Mouse (Mus musculus): ENCODE data around the gene Nol11.
"Not testable (repeated sequence)": the region's sequence is repeated elsewhere in the genome, so short reads cannot be mapped to it uniquely, and the experiment has no call there.

The Nol11 gene

GRCm38 (mm10) chr11:107154431-107154830 is 34.8 kb downstream of the Nol11 start:
- no peak for DNase-seq

- no peak for DNase-seq
Observed at GRCm38 (mm10) chr11:107153645-107154044, 35.5 kb downstream of the Nol11 start.

- DNase-seq = no peak
Observed at GRCm38 (mm10) chr11:107151809-107152208, 37.4 kb downstream of the Nol11 start.

- not testable (repeated sequence) for DNase-seq
Observed at GRCm38 (mm10) chr11:107143956-107144355, 45.2 kb downstream of the Nol11 start.

- no peak for DNase-seq
Observed at GRCm38 (mm10) chr11:107142382-107142781, 46.8 kb downstream of the Nol11 start.

GRCm38 (mm10) chr11:107140756-107141155 is 48.4 kb downstream of the Nol11 start:
- DNase-seq = no peak

- DNase-seq = peak in 1 of 2 experiments; percentile 27
Observed at GRCm38 (mm10) chr11:107138633-107139032, 50.5 kb downstream of the Nol11 start.

GRCm38 (mm10) chr11:107137593-107137992 is 51.6 kb downstream of the Nol11 start:
- no peak for DNase-seq

- DNase-seq = not testable (repeated sequence)
Observed at GRCm38 (mm10) chr11:107136458-107136857, 52.7 kb downstream of the Nol11 start.

GRCm38 (mm10) chr11:107135741-107136140 is 53.4 kb downstream of the Nol11 start:
- DNase-seq = no peak

- DNase-seq = peak in 1 of 2 experiments; percentile 23
Observed at GRCm38 (mm10) chr11:107132426-107132825, 56.8 kb downstream of the Nol11 start.

- DNase-seq = peak; percentile 90 to 96
Observed at GRCm38 (mm10) chr11:107131749-107132421, 57.3 kb downstream of the Nol11 start, which contains the start of gene Bptf. Bptf (minus strand) TSS chr11:107132127.

- DNase-seq = peak; percentile 72 to 81
Observed at GRCm38 (mm10) chr11:107130879-107131748, 58.1 kb downstream of the Nol11 start.

- no peak for DNase-seq
Observed at GRCm38 (mm10) chr11:107130221-107130788, 58.9 kb downstream of the Nol11 start.

GRCm38 (mm10) chr11:107129641-107130040 is 59.5 kb downstream of the Nol11 start:
- no peak for DNase-seq

- DNase-seq = not testable (repeated sequence)
Observed at GRCm38 (mm10) chr11:107126716-107127115, 62.5 kb downstream of the Nol11 start.

GRCm38 (mm10) chr11:107125011-107125410 is 64.2 kb downstream of the Nol11 start:
- DNase-seq = no peak

GRCm38 (mm10) chr11:107124327-107124731 is 64.9 kb downstream of the Nol11 start:
- DNase-seq = peak; percentile 55 to 58

GRCm38 (mm10) chr11:107117789-107118188 is 71.4 kb downstream of the Nol11 start:
- no peak for DNase-seq
